Mouse (Mus musculus) kidney, postnatal 4 days (tissue): ENCODE measurements around the gene Lin52.

Experiments
- DNase-seq, 2 experiments: peaks; one replicate each; pipeline ENCODE4 v3.0.0; 2021; ENCODE audit warnings: mixed read lengths in 2 of 2

Lin52 gene

GRCm38 (mm10) chr12:84478937-84479336 is 27.7 kb downstream of the Lin52 start:
- peak; percentile 10 to 24 for DNase-seq

GRCm38 (mm10) chr12:84481251-84481650 is 30.0 kb downstream of the Lin52 start:
- DNase-seq, result no peak

GRCm38 (mm10) chr12:84482778-84483585 is 31.8 kb downstream of the Lin52 start:
- no peak for DNase-seq

GRCm38 (mm10) chr12:84487324-84488056 is 36.3 kb downstream of the Lin52 start:
- DNase-seq, result peak; percentile 48 to 65

GRCm38 (mm10) chr12:84496795-84497194 is 45.6 kb downstream of the Lin52 start:
- no peak for DNase-seq

GRCm38 (mm10) chr12:84500528-84501263 is 49.5 kb downstream of the Lin52 start:
- DNase-seq, result no peak

GRCm38 (mm10) chr12:84501278-84501677 is 50.1 kb downstream of the Lin52 start:
- DNase-seq, result no peak

GRCm38 (mm10) chr12:84506856-84507255 is 55.6 kb downstream of the Lin52 start:
- no peak for DNase-seq

- DNase-seq, result no peak
Observed at GRCm38 (mm10) chr12:84512016-84512415, 60.8 kb downstream of the Lin52 start.

GRCm38 (mm10) chr12:84515486-84515885 is 64.3 kb downstream of the Lin52 start:
- DNase-seq, result no peak

- DNase-seq, result no peak
Observed at GRCm38 (mm10) chr12:84516642-84517041, 65.4 kb downstream of the Lin52 start.

GRCm38 (mm10) chr12:84518018-84518417 is 66.8 kb downstream of the Lin52 start:
- DNase-seq, result no peak

- no peak for DNase-seq
Observed at GRCm38 (mm10) chr12:84523728-84524127, 72.5 kb downstream of the Lin52 start.

GRCm38 (mm10) chr12:84524147-84525050 is 73.2 kb downstream of the Lin52 start:
- DNase-seq, result peak in 1 of 2 experiments; percentile 10

GRCm38 (mm10) chr12:84525422-84525821 is 74.2 kb downstream of the Lin52 start:
- peak in 1 of 2 experiments; percentile 13 for DNase-seq

GRCm38 (mm10) chr12:84530426-84530825 is 79.2 kb downstream of the Lin52 start:
- DNase-seq, result no peak

GRCm38 (mm10) chr12:84531906-84532829 is 80.9 kb downstream of the Lin52 start:
- DNase-seq, result no peak

- DNase-seq, result no peak
Observed at GRCm38 (mm10) chr12:84532830-84533199, 81.6 kb downstream of the Lin52 start.

GRCm38 (mm10) chr12:84533706-84534486 is 82.7 kb downstream of the Lin52 start:
- no peak for DNase-seq

GRCm38 (mm10) chr12:84539537-84539936 is 88.3 kb downstream of the Lin52 start:
- peak in 1 of 2 experiments; percentile 22 for DNase-seq
